Mouse (Mus musculus) gastrocnemius, postnatal 4 days (tissue): Measurements from ENCODE around the gene Sgpp2. TPM values are rescaled to one million over a fixed set of nuclear protein-coding genes. Genes with fewer than 3 reads are reported as not detected.
A peak's percentile ranks its signal among the peaks of the same experiment; 100 is the strongest.

Experiments
- DNase-seq, 2 experiments: peaks; one replicate each; pipeline ENCODE4 v3.0.0; 2021 to 2022; ENCODE audit warnings: low spot score in 2 of 2, mixed read lengths in 2 of 2
- total RNA-seq, 2 experiments: library from RNA; stranded (reverse); gene quantifications; 2 replicates each; pipeline ENCODE4 v1.2.3; 2021

The Sgpp2 gene
- total RNA-seq, 2 experiments from 2014 or later, result not detected

GRCm38 (mm10) chr1:78337726-78338125 lies 27.6 kb downstream of the Sgpp2 start:
- DNase-seq, result no peak

- DNase-seq, result no peak
Measured at GRCm38 (mm10) chr1:78338212-78338611, 28.1 kb downstream of the Sgpp2 start.

GRCm38 (mm10) chr1:78339941-78340340 lies 29.8 kb downstream of the Sgpp2 start:
- DNase-seq, result no peak

GRCm38 (mm10) chr1:78340584-78340983 lies 30.4 kb downstream of the Sgpp2 start:
- no peak for DNase-seq

GRCm38 (mm10) chr1:78347317-78347806 lies 37.2 kb downstream of the Sgpp2 start:
- no peak for DNase-seq

- DNase-seq, result no peak
Measured at GRCm38 (mm10) chr1:78349219-78349618, 39.1 kb downstream of the Sgpp2 start.

- no peak for DNase-seq
Measured at GRCm38 (mm10) chr1:78353254-78353653, 43.1 kb downstream of the Sgpp2 start.

- peak; percentile 21 to 30 for DNase-seq
Measured at GRCm38 (mm10) chr1:78355123-78355522, 45.0 kb downstream of the Sgpp2 start.

GRCm38 (mm10) chr1:78357415-78357814 lies 47.3 kb downstream of the Sgpp2 start:
- DNase-seq, result no peak

GRCm38 (mm10) chr1:78357868-78358267 lies 47.7 kb downstream of the Sgpp2 start:
- no peak for DNase-seq

GRCm38 (mm10) chr1:78363965-78364889 lies 54.1 kb downstream of the Sgpp2 start:
- DNase-seq, result no peak

- DNase-seq, result no peak
Measured at GRCm38 (mm10) chr1:78367806-78368205, 57.7 kb downstream of the Sgpp2 start.

- DNase-seq, result no peak
Measured at GRCm38 (mm10) chr1:78370121-78370520, 60.0 kb downstream of the Sgpp2 start.

GRCm38 (mm10) chr1:78371569-78372236 lies 61.6 kb downstream of the Sgpp2 start:
- DNase-seq, result peak in 1 of 2 experiments; percentile 13

GRCm38 (mm10) chr1:78372316-78372715 lies 62.2 kb downstream of the Sgpp2 start:
- no peak for DNase-seq

- no peak for DNase-seq
Measured at GRCm38 (mm10) chr1:78373836-78374235, 63.7 kb downstream of the Sgpp2 start.

- DNase-seq, result no peak
Measured at GRCm38 (mm10) chr1:78375058-78375457, 64.9 kb downstream of the Sgpp2 start.

- no peak for DNase-seq
Measured at GRCm38 (mm10) chr1:78380950-78381349, 70.8 kb downstream of the Sgpp2 start.

GRCm38 (mm10) chr1:78387854-78388253 lies 77.7 kb downstream of the Sgpp2 start:
- no peak for DNase-seq

GRCm38 (mm10) chr1:78388848-78389247 lies 78.7 kb downstream of the Sgpp2 start:
- no peak for DNase-seq

GRCm38 (mm10) chr1:78395191-78395735 lies 85.1 kb downstream of the Sgpp2 start:
- no peak for DNase-seq

- no peak for DNase-seq
Measured at GRCm38 (mm10) chr1:78395737-78396136, 85.6 kb downstream of the Sgpp2 start.
